Mouse (Mus musculus) E14TG2a.4 (cell line): Measurements from ENCODE around the gene Cadps2.

Experiments used
- H3K27me3 ChIP-seq: 2 replicates; pipeline ENCODE4 v1.6.1; 2014; ENCODE audit warnings: low read length, control low read depth; ENCODE audit not compliant: insufficient read depth
- H3K36me3 ChIP-seq: 2 replicates; pipeline ENCODE4 v1.6.1; 2014; ENCODE audit warnings: low read length, control low read depth; ENCODE audit not compliant: insufficient read depth
- H3K4me1 ChIP-seq: replicated peaks from 2 replicates; pipeline ENCODE4 v1.6.1; 2014; ENCODE audit warnings: low read depth, low read length, control low read depth
- H3K4me3 ChIP-seq: replicated peaks from 2 replicates; pipeline ENCODE4 v1.5.1; 2014; ENCODE audit warnings: mild to moderate bottlenecking, low read length
- H3K9me3 ChIP-seq: 2 replicates; pipeline ENCODE4 v1.6.1; 2014; ENCODE audit warnings: low read length, control low read depth
- CTCF ChIP-seq: conservative IDR thresholded peaks from 2 replicates; pipeline ENCODE4 v1.5.1; 2014; ENCODE audit warnings: low read length
- NANOG ChIP-seq: IDR thresholded peaks from 2 replicates; pipeline ENCODE4 v1.6.1; 2014; ENCODE audit warnings: borderline replicate concordance, low read length, mixed read lengths
- POU5F1 ChIP-seq: IDR thresholded peaks from 2 replicates; pipeline ENCODE4 v1.6.1; 2014; ENCODE audit warnings: low read length, borderline replicate concordance

The Cadps2 gene

DNA sequence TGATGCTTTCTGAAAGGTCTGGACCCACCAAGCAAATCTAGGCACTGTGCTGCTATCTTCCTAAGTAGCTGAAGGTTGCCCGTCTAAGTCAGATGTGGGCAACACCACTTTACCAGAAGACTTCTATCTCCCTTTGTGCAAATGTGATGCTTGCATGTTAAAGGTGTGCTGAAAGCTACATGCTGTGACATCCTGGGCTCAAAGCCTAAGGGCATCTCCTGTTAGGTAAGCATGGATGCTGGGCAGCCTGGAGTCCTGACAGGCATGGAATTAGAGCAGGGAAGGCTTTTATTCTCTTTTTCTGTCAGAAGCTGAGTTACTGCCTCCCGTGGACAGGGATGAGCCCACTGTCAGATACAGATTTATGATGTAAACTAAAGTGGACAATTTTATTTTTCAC is 348.8 kb downstream of the Cadps2 start:
- no peaks in the 10 kb centered on the region for H3K27me3 ChIP-seq
- TF ChIP-seq POU5F1: no peak
- no peak for TF ChIP-seq NANOG
- no peak for TF ChIP-seq CTCF
- H3K9me3 ChIP-seq: no peaks in the 10 kb centered on the region

DNA sequence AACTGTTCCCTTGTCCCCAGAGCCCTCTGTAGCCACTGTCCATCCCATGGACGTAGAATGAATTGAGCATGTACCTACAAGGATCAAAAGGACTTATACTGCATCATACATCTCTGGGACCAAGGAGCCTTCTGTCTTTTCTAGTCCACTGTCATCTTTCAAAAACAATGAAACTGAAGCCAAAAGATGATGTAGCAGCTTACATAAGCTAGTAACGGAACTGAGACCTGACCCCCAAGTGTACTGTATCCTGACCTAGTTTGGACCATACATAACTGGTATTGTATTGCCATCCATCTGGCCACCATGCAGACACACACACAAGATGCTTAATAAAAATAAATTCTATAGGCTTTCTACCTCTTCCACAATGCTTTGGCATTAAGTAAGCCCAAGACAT is 350.2 kb downstream of the Cadps2 start:
- TF ChIP-seq POU5F1 (no peak), CTCF (no peak), NANOG (no peak)
- H3K27me3 ChIP-seq: no peaks in the 10 kb centered on the region
- no peaks in the 10 kb centered on the region for H3K9me3 ChIP-seq
- H3K4me1 ChIP-seq: no peaks in the 10 kb centered on the region
- H3K36me3 ChIP-seq: no peaks in the 10 kb centered on the region
- no peak overlapping the region for H3K4me3 ChIP-seq

More for the DNA sequence above, 348.8 kb downstream of the Cadps2 start:
- no peaks in the 10 kb centered on the region for H3K4me1 ChIP-seq
- H3K36me3 ChIP-seq: no peaks in the 10 kb centered on the region
- H3K4me3 ChIP-seq: no peak overlapping the region

- H3K27me3 ChIP-seq: no peaks in the 10 kb centered on the region
- TF ChIP-seq POU5F1: no peak
- TF ChIP-seq CTCF: peak; percentile 47
Observed at GRCm38 (mm10) chr6:23472686-23473085, 366.5 kb downstream of the Cadps2 start.

GRCm38 (mm10) chr6:23471830-23472229 is 367.4 kb downstream of the Cadps2 start:
- H3K4me3 ChIP-seq: no peak overlapping the region

More at GRCm38 (mm10) chr6:23472686-23473085, 366.5 kb downstream of the Cadps2 start:
- Histone ChIP-seq H3K9me3 (no peaks in the 10 kb centered on the region), H3K4me1 (no peaks in the 10 kb centered on the region), H3K36me3 (no peaks in the 10 kb centered on the region), H3K4me3 (no peak overlapping the region)

GRCm38 (mm10) chr6:23467885-23468284 is 371.3 kb downstream of the Cadps2 start:
- Histone ChIP-seq H3K27me3 (no peaks in the 10 kb centered on the region), H3K36me3 (no peaks in the 10 kb centered on the region)

More at GRCm38 (mm10) chr6:23471830-23472229, 367.4 kb downstream of the Cadps2 start:
- Histone ChIP-seq H3K27me3 (no peaks in the 10 kb centered on the region), H3K9me3 (no peaks in the 10 kb centered on the region), H3K36me3 (no peaks in the 10 kb centered on the region), H3K4me1 (no peaks in the 10 kb centered on the region)
- TF ChIP-seq NANOG: no peak
- no peak for TF ChIP-seq POU5F1
- TF ChIP-seq CTCF: no peak

DNA sequence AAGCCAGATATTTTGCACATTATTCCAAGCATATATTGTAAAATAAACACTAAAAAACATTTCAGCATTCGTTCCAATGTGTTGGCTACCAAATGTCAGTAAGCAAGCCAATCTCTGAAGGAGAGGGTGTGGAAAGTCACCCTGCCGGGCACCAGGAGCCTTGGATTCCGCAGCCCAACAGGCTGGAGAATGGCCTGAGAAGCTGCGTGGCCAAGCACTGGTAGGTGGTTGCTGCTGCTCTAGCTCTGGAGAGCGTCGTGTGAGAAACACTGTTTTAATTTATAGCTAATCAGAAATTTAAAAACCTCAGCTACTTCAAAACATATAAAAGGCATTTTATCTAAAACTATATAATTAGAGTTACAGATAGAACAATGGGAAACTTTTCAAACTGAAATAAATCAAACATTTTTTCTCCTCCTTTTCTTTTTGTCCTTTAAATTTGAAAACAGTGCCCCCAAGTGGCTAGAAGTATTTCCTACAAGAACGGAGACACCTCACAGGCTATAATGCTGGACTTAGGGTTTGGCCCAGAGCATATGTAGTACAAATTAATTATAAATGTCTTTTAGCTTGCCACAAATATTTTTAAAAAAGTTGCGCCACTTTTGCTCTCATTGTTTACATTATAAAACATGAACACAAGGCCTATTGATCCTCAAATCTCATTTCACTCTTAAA is 376.5 kb downstream of the Cadps2 start:
- H3K36me3 ChIP-seq: no peaks in the 10 kb centered on the region
- H3K4me3 ChIP-seq: no peak overlapping the region
- TF ChIP-seq CTCF (peak; percentile 53), NANOG (no peak)
- H3K4me1 ChIP-seq: no peaks in the 10 kb centered on the region
- H3K27me3 ChIP-seq: no peaks in the 10 kb centered on the region
- no peaks in the 10 kb centered on the region for H3K9me3 ChIP-seq

More at GRCm38 (mm10) chr6:23467885-23468284, 371.3 kb downstream of the Cadps2 start:
- Histone ChIP-seq H3K4me1 (no peaks in the 10 kb centered on the region), H3K9me3 (no peaks in the 10 kb centered on the region), H3K4me3 (no peak overlapping the region)
- TF ChIP-seq CTCF (no peak), NANOG (no peak), POU5F1 (no peak)

DNA sequence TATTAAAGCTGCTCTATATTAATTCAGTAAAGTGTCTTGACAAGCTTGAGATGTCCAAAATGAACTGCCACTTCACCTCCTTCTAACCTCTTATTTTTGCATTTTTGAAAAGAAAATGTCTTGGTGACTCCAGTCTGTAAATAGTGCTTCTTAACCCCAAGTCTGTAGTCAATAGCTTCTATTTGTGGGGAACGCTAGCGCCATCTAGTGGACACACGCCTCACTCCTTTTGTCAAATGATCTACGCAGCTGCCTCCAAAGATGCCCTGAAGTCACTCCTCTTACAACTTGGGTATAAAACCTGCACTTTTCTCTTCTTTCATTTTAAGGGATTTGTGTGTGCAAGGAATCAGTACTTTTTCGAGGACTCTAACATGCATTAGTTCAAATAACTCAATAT is 381.5 kb downstream of the Cadps2 start:
- Histone ChIP-seq H3K9me3 (no peaks in the 10 kb centered on the region), H3K4me3 (no peak overlapping the region), H3K27me3 (no peaks in the 10 kb centered on the region), H3K36me3 (no peaks in the 10 kb centered on the region), H3K4me1 (no peaks in the 10 kb centered on the region)
- TF ChIP-seq POU5F1: no peak
- TF ChIP-seq NANOG: no peak
- TF ChIP-seq CTCF: peak; percentile 69

DNA sequence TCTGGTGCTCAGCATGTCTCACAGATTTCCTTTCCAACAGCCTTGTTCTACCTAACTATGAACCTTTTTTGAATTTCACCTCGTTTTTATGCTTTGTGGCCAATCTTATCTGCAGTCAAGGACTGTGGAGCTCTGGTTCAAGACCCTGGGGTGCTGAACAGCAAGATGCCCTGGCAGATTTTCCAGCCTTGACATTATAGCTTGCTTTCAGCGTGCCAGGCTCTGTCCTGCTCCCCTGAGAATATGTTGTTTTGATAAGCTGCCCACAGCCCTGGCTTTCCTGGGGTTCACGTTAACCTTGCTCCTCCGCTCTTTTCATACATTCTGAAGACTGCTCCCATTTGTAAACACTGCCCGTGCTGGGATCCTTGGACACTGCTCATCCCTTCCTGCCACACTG is 385.3 kb downstream of the Cadps2 start:
- TF ChIP-seq NANOG (no peak), CTCF (no peak), POU5F1 (no peak)
- H3K4me1 ChIP-seq: no peaks in the 10 kb centered on the region
- no peaks in the 10 kb centered on the region for H3K27me3 ChIP-seq
- no peaks in the 10 kb centered on the region for H3K36me3 ChIP-seq
- no peaks in the 10 kb centered on the region for H3K9me3 ChIP-seq
- H3K4me3 ChIP-seq: no peak overlapping the region

DNA sequence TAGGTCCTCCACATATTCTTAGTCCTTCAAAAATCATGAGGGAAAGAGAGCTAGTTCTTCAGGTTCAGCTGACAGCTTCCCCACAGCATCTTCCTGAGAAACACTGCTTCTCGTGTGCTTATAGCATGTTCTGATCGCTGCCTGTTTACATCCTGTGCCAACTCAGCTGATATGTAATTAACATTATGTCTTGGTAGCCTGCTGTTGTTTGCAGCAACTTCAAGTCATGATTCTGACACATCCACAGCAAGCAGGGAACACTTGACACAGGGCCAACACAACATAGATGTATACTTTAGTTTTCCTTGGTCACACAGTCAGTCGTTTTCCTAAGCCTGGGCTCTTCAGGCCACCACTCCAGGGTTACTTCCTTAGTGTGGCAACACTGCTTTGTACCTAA is 399.3 kb downstream of the Cadps2 start:
- Histone ChIP-seq H3K9me3 (no peaks in the 10 kb centered on the region), H3K36me3 (no peaks in the 10 kb centered on the region), H3K4me3 (no peak overlapping the region), H3K27me3 (no peaks in the 10 kb centered on the region), H3K4me1 (no peaks in the 10 kb centered on the region)
- TF ChIP-seq NANOG (no peak), POU5F1 (no peak), CTCF (no peak)
